Mouse (Mus musculus) limb, embryonic 12.5 days (tissue): Measurements from ENCODE around the gene Crmp1. TPM values are rescaled to one million over a fixed set of nuclear protein-coding genes. Genes with fewer than 3 reads are reported as not detected.

Experiments used
- ATAC-seq: fragments of 200-750 bp; cut with Nextera tagmentation; 2 replicates; pipeline ENCODE4 v1.8.0; 2017; ENCODE audit warnings: low read depth, moderate TSS enrichment; ENCODE audit not compliant: insufficient number of reproducible peaks, insufficient read depth, low FRiP score, low TSS enrichment
- H3K27ac ChIP-seq: fragments of 300-500 bp; sonication (generic); 2 replicates; pipeline ENCODE4 v1.5.1; 2016; ENCODE audit warnings: mild to moderate bottlenecking, moderate library complexity
- H3K27me3 ChIP-seq: fragments of 300-500 bp; sonication (generic); 2 replicates; pipeline ENCODE4 v1.6.1; 2016; ENCODE audit warnings: mild to moderate bottlenecking, moderate library complexity
- H3K36me3 ChIP-seq: fragments of 300-500 bp; sonication (generic); 2 replicates; pipeline ENCODE4 v1.6.1; 2016; ENCODE audit warnings: mild to moderate bottlenecking, moderate library complexity
- H3K4me1 ChIP-seq: fragments of 300-500 bp; sonication (generic); replicated peaks from 2 replicates; pipeline ENCODE4 v1.6.1; 2016
- H3K4me2 ChIP-seq: fragments of 300-500 bp; sonication (generic); 2 replicates; pipeline ENCODE4 v1.6.1; 2016; ENCODE audit warnings: mild to moderate bottlenecking, moderate library complexity
- H3K4me3 ChIP-seq: fragments of 300-500 bp; sonication (generic); replicated peaks from 2 replicates; pipeline ENCODE4 v1.5.1; 2016; ENCODE audit warnings: mild to moderate bottlenecking
- H3K9ac ChIP-seq: fragments of 300-500 bp; sonication (generic); replicated peaks from 2 replicates; pipeline ENCODE4 v1.6.1; 2016; ENCODE audit warnings: mild to moderate bottlenecking, moderate library complexity
- H3K9me3 ChIP-seq: fragments of 300-500 bp; sonication (generic); 2 replicates; pipeline ENCODE4 v1.6.1; 2016; ENCODE audit warnings: mild to moderate bottlenecking, moderate library complexity
- WGBS: fragments of 180-500 bp; shearing (Covaris S2); methylation state at CpG from one replicate; pipeline ENCODE4 v1.1.7; 2016; 5-methylcytosine and 5-hydroxymethylcytosine counted together
- polyA plus RNA-seq: library from polyadenylated mRNA; unstranded; fragments of >200 nt; fragmentation: Nextera tagmentation; extraction: Ambion mirVana; gene quantifications from 2 replicates; pipeline ENCODE4 v1.2.1, GENCODE M21; 2016

The Crmp1 gene
- polyA plus RNA-seq, 1 experiment from 2014 or later: 18.9 TPM

GRCm38 (mm10) chr5:37336485-37337105 is 94.9 kb downstream of the Crmp1 start, which contains the start of gene Evc:
TSS of gene Evc (minus strand) at chr5:37336894.
- Histone ChIP-seq H3K4me3 (peak within 1 kb of the TSS; percentile 70), H3K4me1 (peaks cover 44% of the 10 kb centered on the region), H3K9ac (peak within 1 kb of the TSS; percentile 79), H3K36me3 (peaks cover 18% of the 10 kb centered on the region), H3K4me2 (peak within 1 kb of the TSS; percentile 75), H3K9me3 (no peaks in the 10 kb centered on the region), H3K27me3 (no peaks in the 10 kb centered on the region), H3K27ac (peak within 1 kb of the TSS; percentile 88)
- WGBS: under 1% methylated on average over 48 of the region's 48 CpGs
- peak; percentile 71 for ATAC-seq

GRCm38 (mm10) chr5:37337696-37338095 is 96.0 kb downstream of the Crmp1 start:
- Histone ChIP-seq H3K9me3 (no peaks in the 10 kb centered on the region), H3K36me3 (peaks cover 16% of the 10 kb centered on the region), H3K27ac (peak overlapping the region; percentile 88), H3K4me1 (peaks cover 44% of the 10 kb centered on the region), H3K27me3 (no peaks in the 10 kb centered on the region), H3K4me3 (peak overlapping the region; percentile 59; the same call in 1 of the 2 replicates), H3K9ac (peak overlapping the region; percentile 79; the same call in 1 of the 2 replicates), H3K4me2 (peak overlapping the region; percentile 75)
- ATAC-seq: no peak
- WGBS: 63% methylated on average over 3 of the region's 3 CpGs

- Histone ChIP-seq H3K9ac (peak within 1 kb of the TSS; percentile 79), H3K9me3 (no peaks in the 10 kb centered on the region), H3K4me2 (peak within 1 kb of the TSS; percentile 75), H3K4me3 (peak within 1 kb of the TSS; percentile 70), H3K27me3 (no peaks in the 10 kb centered on the region), H3K36me3 (peaks cover 15% of the 10 kb centered on the region), H3K4me1 (peaks cover 44% of the 10 kb centered on the region), H3K27ac (peak within 1 kb of the TSS; percentile 88)
- under 1% methylated on average over 27 of the region's 27 CpGs for WGBS
- ATAC-seq: peak; percentile 83
These were observed 96.5 kb downstream of the Crmp1 start, which contains the start of gene Evc2 for GRCm38 (mm10) chr5:37338288-37338687. TSS of gene Evc2 (plus strand) at chr5:37338499.

Other genes starting within 250 kb of the Crmp1 start
- not detected in 2 replicates for gene Gm1043, start 156.6 kb upstream of the Crmp1 start, polyA plus RNA-seq
- gene Evc, start 95.0 kb downstream of the Crmp1 start, polyA plus RNA-seq: 37.1 and 37.6 TPM in 2 replicates
- gene Evc2, start 96.6 kb downstream of the Crmp1 start, polyA plus RNA-seq: 24.2 and 26.9 TPM in 2 replicates